Mouse (Mus musculus): ENCODE measurements around the gene Map4k4. TPM values are rescaled to one million over a fixed set of nuclear protein-coding genes. Genes with fewer than 3 reads are reported as not detected.

The Map4k4 gene
- total and polyA plus RNA-seq, 2 experiments, result 7.2 to 10.7 TPM

- DNase-seq (ENCODE audit: extremely low read depth, low read depth, low spot score), result no peak
- WGBS, result 95% methylated on average over 11 of the region's 11 CpGs
- Histone ChIP-seq H3K4me1 (ENCODE audit: control insufficient read depth, insufficient read depth, low read length) (no peaks in the 10 kb centered on the region), H3K27ac (replicated peaks; ENCODE audit: insufficient read depth, low read depth, low read length) (no peak overlapping the region), H3K27me3 (ENCODE audit: control insufficient read depth, insufficient read depth, low read length) (peaks cover 17% of the 10 kb centered on the region; the same call in 1 of the 2 replicates), H3K79me2 (ENCODE audit: control insufficient read depth, insufficient read depth, low read length) (no peaks in the 10 kb centered on the region), H3K4me3 (ENCODE audit: insufficient read depth, low read depth, low read length) (no peak overlapping the region), H3K9ac (ENCODE audit: low read depth, low read length) (no peak overlapping the region), H3K36me3 (ENCODE audit: control insufficient read depth, insufficient read depth, low read length) (no peaks in the 10 kb centered on the region)
- no peak for TF ChIP-seq CTCF (IDR thresholded peaks at IDR 0.05; ENCODE audit: low read depth, low read length)
- TF ChIP-seq POLR2A (IDR thresholded peaks at IDR 0.05; ENCODE audit: extremely low read depth, insufficient read depth, low read length), result no peak
Observed at GRCm38 (mm10) chr1:39893153-39893880, 7.4 kb upstream of the Map4k4 start.

DNA sequence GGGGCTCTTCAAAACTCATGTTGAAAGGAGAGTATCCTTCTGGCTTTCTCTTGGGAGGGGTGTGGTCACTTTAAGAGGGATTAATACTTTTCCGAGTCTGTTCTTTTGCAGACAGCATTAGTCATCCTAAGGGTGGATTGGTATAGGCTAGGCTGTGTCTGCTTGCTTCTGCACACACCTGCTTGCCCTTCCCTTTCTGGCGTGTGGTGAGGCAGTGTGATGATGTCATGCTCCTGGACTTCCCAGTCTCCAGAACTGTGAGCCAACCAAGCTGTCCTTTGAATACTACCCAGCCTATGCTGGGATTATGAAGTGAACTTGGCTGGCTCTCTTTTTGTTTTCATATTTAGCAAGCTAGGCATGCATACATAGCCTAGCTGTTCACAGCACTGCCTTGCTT, 5.6 kb upstream of the Map4k4 start:
- Histone ChIP-seq H3K4me1 (ENCODE audit: control insufficient read depth, insufficient read depth, low read length) (no peaks in the 10 kb centered on the region), H3K9ac (ENCODE audit: low read depth, low read length) (no peak overlapping the region), H3K36me3 (ENCODE audit: control insufficient read depth, insufficient read depth, low read length) (no peaks in the 10 kb centered on the region), H3K27me3 (ENCODE audit: control insufficient read depth, insufficient read depth, low read length) (peaks cover 14% of the 10 kb centered on the region; the same call in 1 of the 2 replicates), H3K79me2 (ENCODE audit: control insufficient read depth, insufficient read depth, low read length) (no peaks in the 10 kb centered on the region), H3K27ac (replicated peaks; ENCODE audit: insufficient read depth, low read depth, low read length) (no peak overlapping the region), H3K4me3 (ENCODE audit: insufficient read depth, low read depth, low read length) (no peak overlapping the region)
- TF ChIP-seq POLR2A (IDR thresholded peaks at IDR 0.05; ENCODE audit: extremely low read depth, insufficient read depth, low read length) (no peak), CTCF (IDR thresholded peaks at IDR 0.05; ENCODE audit: low read depth, low read length) (no peak)
- 59% methylated on average over 2 of the region's 2 CpGs for WGBS
- no peak for DNase-seq (ENCODE audit: extremely low read depth, low read depth, low spot score)

DNA sequence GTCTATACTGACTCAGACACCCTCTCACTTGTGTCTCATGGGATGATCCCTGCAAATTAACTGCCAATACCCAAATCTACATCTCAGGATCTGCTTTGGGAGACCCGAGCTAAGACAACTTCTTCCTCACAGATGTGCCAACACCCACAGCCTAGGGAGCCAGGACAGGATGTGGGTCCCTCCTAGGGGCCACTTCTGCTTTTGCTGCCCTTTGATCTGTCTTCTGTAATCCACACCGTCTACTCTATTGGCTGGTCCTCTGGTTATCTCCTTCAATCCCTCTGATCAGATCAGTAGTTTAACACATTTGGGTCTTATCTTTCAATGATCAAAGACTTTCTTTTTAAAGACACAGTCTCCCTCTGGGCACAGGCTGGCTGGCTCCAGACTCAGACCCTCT, 5.2 kb upstream of the Map4k4 start:
- H3K36me3 ChIP-seq (ENCODE audit: control insufficient read depth, insufficient read depth, low read length), result no peaks in the 10 kb centered on the region
- H3K4me3 ChIP-seq (ENCODE audit: insufficient read depth, low read depth, low read length), result no peak overlapping the region
- DNase-seq (ENCODE audit: extremely low read depth, low read depth, low spot score), result no peak
- no peak overlapping the region for H3K27ac ChIP-seq (replicated peaks; ENCODE audit: insufficient read depth, low read depth, low read length)
- TF ChIP-seq POLR2A (IDR thresholded peaks at IDR 0.05; ENCODE audit: extremely low read depth, insufficient read depth, low read length) (no peak), CTCF (IDR thresholded peaks at IDR 0.05; ENCODE audit: low read depth, low read length) (no peak)
- peaks cover 14% of the 10 kb centered on the region; the same call in 1 of the 2 replicates for H3K27me3 ChIP-seq (ENCODE audit: control insufficient read depth, insufficient read depth, low read length)
- H3K4me1 ChIP-seq (ENCODE audit: control insufficient read depth, insufficient read depth, low read length), result no peaks in the 10 kb centered on the region
- no peak overlapping the region for H3K9ac ChIP-seq (ENCODE audit: low read depth, low read length)
- H3K79me2 ChIP-seq (ENCODE audit: control insufficient read depth, insufficient read depth, low read length), result no peaks in the 10 kb centered on the region
- 62% methylated on average over 2 of the region's 2 CpGs for WGBS

DNA sequence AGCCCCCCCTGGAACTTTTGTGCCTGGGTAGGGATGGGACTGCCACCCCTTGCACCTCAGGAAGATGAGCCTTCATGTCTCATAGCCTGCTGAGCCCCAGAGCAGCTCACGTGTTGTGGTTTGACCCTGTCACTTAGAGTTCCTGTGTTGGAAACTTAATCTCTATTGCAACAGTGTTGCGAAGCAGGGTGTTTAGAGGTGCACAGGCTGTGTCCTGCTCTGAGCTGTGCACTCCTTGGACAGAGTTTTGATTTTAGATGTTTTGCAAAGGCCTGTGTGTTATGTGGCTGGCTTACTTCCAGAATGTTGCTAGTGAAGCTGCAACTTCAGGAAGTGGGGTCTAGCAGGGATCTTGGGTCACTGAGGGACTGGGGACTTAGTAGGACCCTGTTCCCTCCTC, 4.1 kb upstream of the Map4k4 start:
- H3K4me1 ChIP-seq (ENCODE audit: control insufficient read depth, insufficient read depth, low read length), result no peaks in the 10 kb centered on the region
- no peaks in the 10 kb centered on the region for H3K36me3 ChIP-seq (ENCODE audit: control insufficient read depth, insufficient read depth, low read length)
- no peak overlapping the region for H3K4me3 ChIP-seq (ENCODE audit: insufficient read depth, low read depth, low read length)
- H3K9ac ChIP-seq (ENCODE audit: low read depth, low read length), result no peak overlapping the region
- H3K79me2 ChIP-seq (ENCODE audit: control insufficient read depth, insufficient read depth, low read length), result no peaks in the 10 kb centered on the region
- H3K27ac ChIP-seq (replicated peaks; ENCODE audit: insufficient read depth, low read depth, low read length), result no peak overlapping the region
- no peak for DNase-seq (ENCODE audit: extremely low read depth, low read depth, low spot score)
- H3K27me3 ChIP-seq (ENCODE audit: control insufficient read depth, insufficient read depth, low read length), result peaks cover 14% of the 10 kb centered on the region; the same call in 1 of the 2 replicates
- TF ChIP-seq POLR2A (IDR thresholded peaks at IDR 0.05; ENCODE audit: extremely low read depth, insufficient read depth, low read length), result no peak
- no peak for TF ChIP-seq CTCF (IDR thresholded peaks at IDR 0.05; ENCODE audit: low read depth, low read length)
- 60% methylated on average over 2 of the region's 2 CpGs for WGBS

DNA sequence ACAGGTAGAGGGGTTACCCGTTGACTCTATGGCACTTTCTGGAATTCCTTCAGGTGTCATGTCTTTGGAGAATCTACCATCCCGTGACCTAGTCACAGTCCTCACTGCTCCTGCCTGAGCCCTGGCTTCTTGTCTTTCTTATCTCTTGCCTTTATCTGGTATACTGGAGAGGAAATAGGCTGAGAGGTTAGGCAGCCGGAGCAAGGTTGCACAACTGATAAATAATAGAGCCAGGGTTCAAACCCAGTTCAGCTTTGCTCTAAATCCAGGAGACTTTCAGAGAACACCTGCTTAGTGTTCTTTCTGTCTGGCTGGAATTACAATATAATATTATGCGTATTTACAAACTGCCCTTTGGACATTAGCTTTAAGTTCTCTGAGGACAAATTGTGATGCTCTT, 2.0 kb upstream of the Map4k4 start:
- Histone ChIP-seq H3K27me3 (ENCODE audit: control insufficient read depth, insufficient read depth, low read length) (0 out of 2 replicates have a peak, but pooled peaks cover 12% of the 10 kb centered on the region), H3K4me1 (ENCODE audit: control insufficient read depth, insufficient read depth, low read length) (peaks cover 8% of the 10 kb centered on the region), H3K4me3 (ENCODE audit: insufficient read depth, low read depth, low read length) (no peak overlapping the region), H3K36me3 (ENCODE audit: control insufficient read depth, insufficient read depth, low read length) (no peaks in the 10 kb centered on the region), H3K9ac (ENCODE audit: low read depth, low read length) (no peak overlapping the region), H3K27ac (replicated peaks; ENCODE audit: insufficient read depth, low read depth, low read length) (no peak overlapping the region), H3K79me2 (ENCODE audit: control insufficient read depth, insufficient read depth, low read length) (no peaks in the 10 kb centered on the region)
- 32% methylated on average over 4 of the region's 4 CpGs for WGBS
- peak; percentile 51 for DNase-seq (ENCODE audit: extremely low read depth, low read depth, low spot score)
- TF ChIP-seq CTCF (IDR thresholded peaks at IDR 0.05; ENCODE audit: low read depth, low read length) (no peak), POLR2A (IDR thresholded peaks at IDR 0.05; ENCODE audit: extremely low read depth, insufficient read depth, low read length) (no peak)
